Mouse (Mus musculus) cerebellum, adult 9-10 months (tissue): ENCODE measurements at regions not wholly inside any gene's neighbourhood (a gene's known extent, or its start where the extent isn't known, plus 50 kb on each side); places are given as distances from the start of the nearest gene placed in this dataset.

ENCODE experiments used
- DNase-seq: peaks from one replicate; pipeline ENCODE4 v3.0.0; 2022

- DNase-seq = no peak
These were observed 318.4 kb upstream of the Myo3a start for GRCm38 (mm10) chr2:21908813-21909480.

DNA sequence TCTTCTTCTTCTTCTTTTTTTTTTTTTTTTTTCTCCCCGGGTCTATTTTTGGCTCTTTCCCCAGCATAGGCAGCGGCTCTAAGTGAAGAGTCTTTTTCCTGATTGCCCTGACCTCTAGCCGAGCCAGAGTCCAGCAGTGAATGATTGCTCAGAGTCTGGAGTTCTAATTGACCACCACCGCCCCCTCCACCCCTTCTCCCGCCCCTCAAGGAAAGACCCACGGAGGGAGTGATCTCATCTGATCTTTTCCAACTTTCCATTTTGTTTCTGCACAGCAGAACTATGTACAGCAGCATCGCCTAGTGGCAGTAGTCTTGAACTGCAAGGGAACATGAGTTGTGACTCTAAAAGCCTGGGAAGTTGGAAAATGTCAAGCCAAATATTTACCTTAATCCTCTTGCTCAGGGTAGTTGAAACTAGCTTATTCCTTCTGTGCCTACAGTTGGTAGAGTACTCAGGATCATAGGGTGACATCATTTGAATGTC, 317.8 kb upstream of the Myo3a start:
- DNase-seq = peak; percentile 86

GRCm38 (mm10) chr2:21917804-21918690, 309.3 kb upstream of the Myo3a start:
- peak; percentile 92 for DNase-seq

GRCm38 (mm10) chr2:21919091-21919490, 308.2 kb upstream of the Myo3a start:
- peak; percentile 57 for DNase-seq

DNA sequence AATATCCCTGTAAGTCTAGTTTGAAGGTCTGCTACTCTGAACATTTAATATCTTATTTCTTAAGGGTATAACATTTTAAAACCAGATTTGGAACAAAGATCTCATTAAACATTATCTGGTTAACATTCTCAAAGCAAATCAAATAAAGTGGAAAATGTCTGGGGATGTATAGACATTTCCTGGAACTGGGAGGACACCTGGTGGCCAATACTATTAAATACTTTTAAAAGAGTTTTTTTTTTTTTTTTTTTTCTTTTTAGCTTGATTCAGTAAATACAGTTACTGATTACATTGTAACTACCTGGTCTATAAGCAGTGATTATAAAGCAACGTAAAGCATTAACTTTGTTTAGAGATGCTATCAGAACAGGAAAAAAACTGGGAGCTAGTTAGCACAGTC, 299.6 kb upstream of the Myo3a start:
- DNase-seq = no peak

GRCm38 (mm10) chr2:21939993-21940392, 287.3 kb upstream of the Myo3a start:
- DNase-seq = no peak

GRCm38 (mm10) chr2:21940797-21941487, 286.4 kb upstream of the Myo3a start:
- DNase-seq = peak; percentile 52

DNA sequence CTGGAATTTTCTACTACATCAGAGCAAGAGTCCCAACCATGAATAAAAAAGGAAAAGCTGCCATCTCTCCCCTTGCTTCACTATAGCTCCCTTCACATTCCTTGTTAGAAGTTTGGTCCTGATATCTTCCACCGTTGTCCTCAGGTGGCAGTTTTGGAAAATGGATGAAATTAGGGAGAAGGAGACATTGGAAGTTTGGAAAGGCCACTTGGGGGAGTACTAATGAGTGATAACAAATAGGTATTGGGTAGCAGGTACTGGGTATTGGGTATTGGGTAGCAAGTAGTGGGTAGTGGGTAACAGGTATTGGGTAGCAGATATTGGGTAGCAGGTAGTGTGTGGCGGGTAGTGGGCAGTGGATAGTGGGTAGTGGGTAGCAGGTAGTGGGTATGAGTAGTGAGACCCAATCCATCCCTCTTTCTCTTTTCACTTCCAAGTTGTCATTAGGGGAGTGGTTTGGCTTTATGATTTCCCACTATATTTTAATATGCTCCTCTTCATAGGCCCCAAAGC, 285.8 kb upstream of the Myo3a start:
- DNase-seq = no peak

- no peak for DNase-seq
These were observed 283.6 kb upstream of the Myo3a start for GRCm38 (mm10) chr2:21943676-21944075.

- no peak for DNase-seq
These were observed 280.8 kb upstream of the Myo3a start for GRCm38 (mm10) chr2:21946484-21946883.

DNA sequence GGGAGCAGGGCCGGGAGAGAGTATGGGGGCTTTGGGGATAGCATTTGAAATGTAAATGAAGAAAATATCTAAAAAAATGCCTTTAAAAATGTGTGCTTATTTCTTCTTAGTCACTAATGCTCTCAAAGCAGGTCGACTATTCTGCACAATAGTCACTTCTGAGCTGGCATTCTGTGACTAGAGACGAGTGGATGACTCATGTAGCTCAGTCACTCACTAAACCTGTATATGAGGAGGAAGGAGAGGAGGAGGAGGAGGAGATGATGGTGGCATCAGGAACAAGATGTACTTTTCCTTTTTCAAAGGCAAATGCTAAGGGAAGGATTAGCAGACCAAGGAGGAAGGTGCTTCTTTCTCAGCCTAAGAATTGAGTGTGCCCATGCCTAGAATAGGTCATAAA, 276.0 kb upstream of the Myo3a start:
- no peak for DNase-seq

DNA sequence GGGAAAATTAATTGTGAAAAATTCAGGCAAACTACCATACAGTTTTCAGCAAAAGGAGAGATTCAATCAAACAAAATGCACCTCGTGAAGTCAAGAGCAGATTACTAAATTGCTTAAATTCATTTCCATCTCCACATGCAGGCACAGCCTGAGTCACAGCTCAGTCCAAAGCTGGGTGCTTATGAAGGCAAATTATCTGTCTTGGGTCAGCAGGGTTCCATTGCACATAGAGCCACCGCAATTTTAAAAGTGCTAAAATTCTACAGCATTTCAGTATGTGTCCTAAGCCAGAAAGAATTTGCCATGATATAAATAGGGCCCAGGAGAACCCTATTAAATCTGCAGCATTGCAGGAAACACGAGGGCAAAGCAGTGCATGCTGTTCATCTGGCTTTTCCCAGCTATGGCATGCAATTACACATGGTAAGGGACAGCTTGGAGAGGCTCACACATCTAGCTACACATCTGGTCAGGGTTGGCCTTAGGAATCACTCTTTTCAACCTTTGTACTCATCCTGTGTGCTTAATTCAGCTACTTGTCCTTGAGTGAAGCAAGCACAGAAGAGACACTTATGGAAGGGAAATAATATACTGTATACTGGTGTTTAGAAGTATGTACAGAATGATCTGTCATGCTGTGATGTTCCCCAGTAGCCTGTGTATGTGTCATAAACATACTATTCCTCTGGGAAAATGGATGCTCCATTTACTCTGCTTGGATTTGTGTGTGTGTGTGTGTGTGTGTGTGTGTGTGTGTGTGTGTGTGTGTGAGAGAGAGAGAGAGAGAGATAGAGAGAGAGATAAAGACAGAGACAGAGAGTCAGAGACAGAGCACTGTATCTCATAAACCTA, 271.0 kb upstream of the Myo3a start:
- no peak for DNase-seq

DNA sequence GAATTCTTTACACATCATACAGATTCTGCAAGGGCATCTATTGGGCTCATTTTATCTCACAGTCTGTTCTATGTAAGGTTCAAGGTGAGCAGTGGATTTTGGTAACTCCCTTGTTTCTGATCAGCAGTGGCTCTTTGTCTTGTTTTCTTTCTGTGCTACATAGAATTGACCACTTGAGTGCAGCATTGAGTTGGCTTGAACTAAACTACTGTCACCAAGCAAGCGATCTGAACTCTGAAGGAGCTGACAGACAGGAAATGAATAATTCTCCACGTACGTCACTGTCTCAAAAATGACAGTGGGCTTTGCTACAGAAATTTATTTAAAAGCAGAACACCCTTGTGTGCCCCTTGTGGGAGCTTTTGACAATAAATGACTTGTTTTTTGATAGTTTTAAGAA, 268.9 kb upstream of the Myo3a start:
- peak; percentile 45 for DNase-seq

GRCm38 (mm10) chr2:21958802-21959201, 268.5 kb upstream of the Myo3a start:
- no peak for DNase-seq

- no peak for DNase-seq
These were observed 263.8 kb upstream of the Myo3a start for GRCm38 (mm10) chr2:21963343-21964026.

DNA sequence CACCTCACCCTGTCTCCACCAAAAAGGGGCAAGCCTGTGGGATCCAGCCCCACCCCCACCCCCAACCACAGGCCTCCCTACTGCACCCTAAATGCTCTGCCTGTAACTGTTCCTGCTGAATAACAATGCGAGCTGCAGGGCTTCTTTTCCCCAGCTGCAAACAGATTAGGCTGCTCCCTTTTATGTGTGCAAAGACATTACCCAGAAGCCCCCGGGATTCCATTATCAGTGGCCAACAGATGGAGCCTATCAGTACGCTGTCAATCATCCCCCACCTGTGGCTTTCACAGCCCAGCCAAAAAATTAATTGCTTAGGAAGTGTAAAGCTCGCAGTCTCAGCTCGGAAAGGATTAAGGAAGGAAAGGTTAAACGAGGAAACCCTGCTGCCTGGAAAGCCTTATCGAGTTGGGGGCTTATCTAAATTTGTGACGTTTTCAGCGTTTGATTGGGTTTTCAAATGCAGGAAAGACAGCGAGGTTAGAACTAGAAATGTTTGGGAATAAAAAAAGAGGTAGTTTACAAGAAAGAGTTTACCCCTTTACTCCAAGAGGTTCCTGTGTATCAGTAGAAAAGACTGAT, 263.2 kb upstream of the Myo3a start:
- peak; percentile 4 for DNase-seq

GRCm38 (mm10) chr2:21970774-21971406, 256.4 kb upstream of the Myo3a start:
- no peak for DNase-seq

DNA sequence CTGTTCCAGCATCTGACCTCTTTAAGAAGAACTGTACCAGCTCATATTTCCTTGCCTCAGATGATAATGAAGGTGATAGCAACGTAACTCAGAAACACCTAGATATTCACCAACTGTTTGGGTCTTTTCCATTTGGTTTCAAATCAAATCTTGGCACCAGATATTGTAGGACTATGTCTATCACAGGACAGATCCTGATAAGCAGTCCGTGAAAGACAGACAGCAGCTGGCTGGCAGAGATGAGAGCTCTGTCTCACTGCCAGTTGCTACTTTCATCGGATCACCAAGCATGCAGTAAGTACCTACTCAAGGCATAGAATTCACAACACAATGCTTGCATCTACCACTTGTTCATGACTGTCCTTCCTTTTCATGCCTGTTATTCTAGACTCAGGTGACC, 252.7 kb upstream of the Myo3a start:
- DNase-seq = no peak

GRCm38 (mm10) chr2:21975547-21975946, 251.8 kb upstream of the Myo3a start:
- DNase-seq = no peak

- no peak for DNase-seq
These were observed 251.0 kb upstream of the Myo3a start for GRCm38 (mm10) chr2:21976337-21976736.

GRCm38 (mm10) chr2:21976831-21977230, 250.5 kb upstream of the Myo3a start:
- no peak for DNase-seq
